In the genomic region with DNA sequence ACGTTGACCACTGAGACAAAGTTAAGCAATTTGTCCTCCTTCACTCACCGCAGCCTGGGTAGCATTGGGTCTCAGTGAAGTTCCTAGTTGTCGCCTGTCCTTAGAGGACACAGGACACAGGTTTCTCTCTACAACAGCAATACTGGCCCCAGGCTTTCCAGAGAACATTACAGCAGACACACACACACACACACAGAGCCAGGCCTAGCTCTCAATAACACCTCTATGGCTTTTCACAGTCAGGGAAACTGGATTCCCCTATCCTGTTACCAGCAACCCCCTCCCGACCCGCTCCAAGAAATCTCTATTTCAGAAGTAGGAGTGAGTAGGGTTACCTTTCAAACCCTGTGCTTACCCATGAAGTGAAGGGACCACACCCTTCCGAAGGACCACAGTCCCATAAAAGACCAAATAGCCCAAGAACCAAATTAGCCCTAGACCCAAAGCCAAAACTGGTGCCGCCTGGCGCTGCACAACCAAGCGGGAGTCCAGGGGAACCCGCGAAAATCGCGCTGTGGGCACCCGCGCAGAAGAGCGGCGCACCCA, we compare ENCODE assay signal across 8 mouse cellular contexts. TPM values are rescaled to one million over a fixed set of nuclear protein-coding genes. Genes with fewer than 3 reads are reported as not detected.
DNase-seq lines count a peak whose midpoint lies in the region; ATAC-seq lines count a peak whose summit lies in the region.

No protein-coding gene starts in this region.

- ATAC-seq in kidney, embryonic 15.5 days (replicated peaks; ENCODE audit: low FRiP score), result peak; percentile 17; the same call in 1 of the 2 replicates
- no peak; the same call in none of the 2 replicates for ATAC-seq in hindbrain, embryonic 12.5 days (ENCODE audit: low FRiP score)
- no peak for ATAC-seq in midbrain, embryonic 12.5 days (ENCODE audit: low FRiP score, low read depth)

- peak overlapping the region; percentile 99 for H3K4me2 ChIP-seq in kidney, embryonic 15.5 days
- H3K4me2 ChIP-seq in hindbrain, embryonic 12.5 days (replicated peaks), result peak overlapping the region; percentile 100
- H3K4me2 ChIP-seq in midbrain, embryonic 12.5 days (replicated peaks), result peak overlapping the region; percentile 89

- peak overlapping the region; percentile 78 for H3K4me3 ChIP-seq in kidney, embryonic 15.5 days (replicated peaks)
- peak overlapping the region; percentile 60 for H3K4me3 ChIP-seq in brown adipose tissue, adult 24 weeks (ENCODE audit: insufficient read depth, low read depth, low read length)
- H3K4me3 ChIP-seq in hindbrain, embryonic 12.5 days, result peak overlapping the region; percentile 71
- peak overlapping the region; percentile 66 for H3K4me3 ChIP-seq in midbrain, embryonic 12.5 days

- no peak for DNase-seq in kidney, adult 8-10 months
- DNase-seq in layer of hippocampus, postnatal 14 days (ENCODE audit: low spot score in 2 of 2), result no peak
- no peak for DNase-seq in adrenal gland, postnatal 10 days
- no peak for DNase-seq in adrenal gland, adult 18-20 months (ENCODE audit: low spot score in 2 of 2)

- H3K4me1 ChIP-seq in kidney, embryonic 15.5 days, result peaks cover 19% of the 10 kb centered on the region
- no peaks in the 10 kb centered on the region; the same call in 1 of the 2 replicates for H3K4me1 ChIP-seq in brown adipose tissue, adult 24 weeks (ENCODE audit: control insufficient read depth, insufficient read depth, insufficient read length, low read length)
- H3K4me1 ChIP-seq in hindbrain, embryonic 12.5 days, result peaks cover 15% of the 10 kb centered on the region
- 0 out of 2 replicates have a peak, but pooled peaks cover 5% of the 10 kb centered on the region for H3K4me1 ChIP-seq in midbrain, embryonic 12.5 days

- peaks cover 30% of the 10 kb centered on the region; the same call in 1 of the 2 replicates for H3K27me3 ChIP-seq in kidney, embryonic 15.5 days
- peaks cover 44% of the 10 kb centered on the region for H3K27me3 ChIP-seq in hindbrain, embryonic 12.5 days
- H3K27me3 ChIP-seq in midbrain, embryonic 12.5 days, result peaks cover 55% of the 10 kb centered on the region

- peak overlapping the region; percentile 82; the same call in 1 of the 2 replicates for H3K27ac ChIP-seq in kidney, embryonic 15.5 days
- H3K27ac ChIP-seq in brown adipose tissue, adult 24 weeks (replicated peaks; ENCODE audit: low read depth, low read length), result no peak overlapping the region
- H3K27ac ChIP-seq in hindbrain, embryonic 12.5 days, result no peak overlapping the region
- H3K27ac ChIP-seq in midbrain, embryonic 12.5 days (replicated peaks), result no peak overlapping the region

- H3K36me3 ChIP-seq in kidney, embryonic 15.5 days, result no peaks in the 10 kb centered on the region
- H3K36me3 ChIP-seq in hindbrain, embryonic 12.5 days, result no peaks in the 10 kb centered on the region
- no peaks in the 10 kb centered on the region for H3K36me3 ChIP-seq in midbrain, embryonic 12.5 days

- peak overlapping the region; percentile 83 for H3K9ac ChIP-seq in kidney, embryonic 15.5 days
- H3K9ac ChIP-seq in hindbrain, embryonic 12.5 days, result peak overlapping the region; percentile 74
- H3K9ac ChIP-seq in midbrain, embryonic 12.5 days (replicated peaks), result peak overlapping the region; percentile 69

- H3K9me3 ChIP-seq in kidney, embryonic 15.5 days (replicated peaks), result no peaks in the 10 kb centered on the region
- no peaks in the 10 kb centered on the region for H3K9me3 ChIP-seq in hindbrain, embryonic 12.5 days (replicated peaks)
- H3K9me3 ChIP-seq in midbrain, embryonic 12.5 days, result no peaks in the 10 kb centered on the region

- 13% methylated on average over 17 of the region's 17 CpGs for WGBS in kidney, embryonic 15.5 days
- WGBS in hindbrain, embryonic 12.5 days, result 15% methylated on average over 17 of the region's 17 CpGs
- WGBS in midbrain, embryonic 12.5 days, result 16% methylated on average over 17 of the region's 17 CpGs

RNA-seq across cellular contexts. Expression of gene Phactr2, which starts 0.9 kb away (rescaled TPM):
- polyA plus RNA-seq in kidney, embryonic 15.5 days (2015; fragmentation: Nextera tagmentation; extraction: Ambion mirVana), result 28.1 and 30.6 TPM in 2 replicates
- polyA plus RNA-seq in brown adipose tissue, adult 24 weeks (2012; ENCODE audit: insufficient read depth, insufficient read length, missing spikeins), result 11.8 and 15.3 TPM in 2 replicates
- polyA plus RNA-seq in hindbrain, embryonic 12.5 days (2016; fragmentation: Nextera tagmentation; extraction: Ambion mirVana), result 14.5 and 16.0 TPM in 2 replicates
- polyA plus RNA-seq in midbrain, embryonic 12.5 days (2016; fragmentation: Nextera tagmentation; extraction: Ambion mirVana), result 11.2 and 11.7 TPM in 2 replicates
- total RNA-seq in layer of hippocampus, postnatal 14 days (2021), result 10 to 100 TPM; 26.3 to 28.1 TPM
- 10 to 100 TPM; 32.1 to 39.0 TPM for total RNA-seq in adrenal gland, postnatal 10 days (2021)
- total RNA-seq in adrenal gland, adult 18-20 months (2021), result 10 to 100 TPM; 23.5 to 24.2 TPM

RNA-seq across cellular contexts. Expression of gene Fuca2, which starts 26.0 kb away (rescaled TPM):
- 81.9 and 89.7 TPM in 2 replicates for polyA plus RNA-seq in kidney, embryonic 15.5 days (2015; fragmentation: Nextera tagmentation; extraction: Ambion mirVana)
- polyA plus RNA-seq in brown adipose tissue, adult 24 weeks (2012; ENCODE audit: insufficient read depth, insufficient read length, missing spikeins), result 20.1 and 25.8 TPM in 2 replicates
- polyA plus RNA-seq in hindbrain, embryonic 12.5 days (2016; fragmentation: Nextera tagmentation; extraction: Ambion mirVana), result 30.9 and 31.5 TPM in 2 replicates
- polyA plus RNA-seq in midbrain, embryonic 12.5 days (2016; fragmentation: Nextera tagmentation; extraction: Ambion mirVana), result 24.0 and 25.8 TPM in 2 replicates
- total RNA-seq in layer of hippocampus, postnatal 14 days (2021), result 10 to 100 TPM; 41.9 to 45.1 TPM
- 10 to 100 TPM; 19.8 to 25.0 TPM for total RNA-seq in adrenal gland, postnatal 10 days (2021)
- 10 to 100 TPM; 23.4 to 25.0 TPM for total RNA-seq in adrenal gland, adult 18-20 months (2021)
